Mouse (Mus musculus) CD4-positive naive resting alpha-beta T cell, adult 57 days (primary cell): ENCODE measurements around the gene Olfr685. TPM values are rescaled to one million over a fixed set of nuclear protein-coding genes. Genes with fewer than 3 reads are reported as not detected.

Experiments used
- total RNA-seq: library from RNA; stranded (reverse); gene quantifications from one replicate; pipeline ENCODE4 v1.2.4, GENCODE M21; 2023

The Olfr685 gene
- not detected for total RNA-seq

GRCm38 (mm10) chr7:105185912-105186311 lies at the start of gene Olfr685:
Gene Olfr685, minus strand, starts transcription at chr7:105186012.

GRCm38 (mm10) chr7:105207385-105207784 lies 21.6 kb upstream of the Olfr685 start, which contains the start of gene Olfr686:
Gene Olfr686, minus strand, starts transcription at chr7:105207485.

GRCm38 (mm10) chr7:105163553-105163952 lies 22.3 kb downstream of the Olfr685 start, which contains the start of gene Olfr684:
Gene Olfr684, minus strand, starts transcription at chr7:105163653.

GRCm38 (mm10) chr7:105146912-105147311 lies 38.9 kb downstream of the Olfr685 start, which contains the start of gene Olfr683:
Gene Olfr683, minus strand, starts transcription at chr7:105147012.

Other genes starting within 250 kb of the Olfr685 start
- gene Olfr670, start 223.4 kb downstream of the Olfr685 start, total RNA-seq: not detected
- gene Olfr671, start 206.9 kb downstream of the Olfr685 start, total RNA-seq: not detected
- not detected for gene Olfr672, start 184.0 kb downstream of the Olfr685 start, total RNA-seq
- not detected for gene Olfr675, start 157.6 kb downstream of the Olfr685 start, total RNA-seq
- gene Olfr676, start 153.3 kb downstream of the Olfr685 start, total RNA-seq: not detected
- gene Olfr677, start 134.6 kb downstream of the Olfr685 start, total RNA-seq: not detected
- gene Olfr678, start 121.5 kb downstream of the Olfr685 start, total RNA-seq: not detected
- not detected for gene Olfr679, start 104.8 kb downstream of the Olfr685 start, total RNA-seq
- not detected for gene Olfr680-ps1, start 93.2 kb downstream of the Olfr685 start, total RNA-seq
- not detected for gene Olfr681, start 69.2 kb downstream of the Olfr685 start, total RNA-seq
- gene Olfr683, start 39.0 kb downstream of the Olfr685 start, total RNA-seq: not detected
- not detected for gene Olfr684, start 22.4 kb downstream of the Olfr685 start, total RNA-seq
- not detected for gene Olfr686, start 21.5 kb upstream of the Olfr685 start, total RNA-seq
- gene Olfr688, start 102.1 kb upstream of the Olfr685 start, total RNA-seq: not detected
- not detected for gene Olfr689, start 125.2 kb upstream of the Olfr685 start, total RNA-seq
- gene Olfr690, start 148.1 kb upstream of the Olfr685 start, total RNA-seq: not detected
- gene Olfr691, start 156.3 kb upstream of the Olfr685 start, total RNA-seq: not detected
- gene Olfr692, start 182.2 kb upstream of the Olfr685 start, total RNA-seq: not detected
- not detected for gene Gm5901, start 189.0 kb upstream of the Olfr685 start, total RNA-seq
- gene Fam160a2, start 214.0 kb upstream of the Olfr685 start, total RNA-seq: 39.0 TPM
- not detected for gene Cnga4, start 218.6 kb upstream of the Olfr685 start, total RNA-seq
- not detected for gene Cckbr, start 239.7 kb upstream of the Olfr685 start, total RNA-seq